In genomic region chr6:17898539-17898938, GRCm38 (mm10) we compare ENCODE assay signal across 28 mouse cellular contexts.
"Had no signal": no experiment of that assay in that cellular context is flagged by ENCODE, and none has a peak within 500 bp of the region (broad histone marks: within the 10 kb centered on the region; RNA-seq: fewer than 3 reads in every experiment).

No protein-coding gene starts in this region.

- H3K9ac ChIP-seq: embryonic facial prominence, embryonic 12.5 days; embryonic facial prominence, embryonic 13.5 days; embryonic facial prominence, embryonic 15.5 days; forebrain, embryonic 12.5 days; forebrain, embryonic 13.5 days; forebrain, embryonic 15.5 days; forebrain, postnatal 0 days had no signal

- H3K4me2 ChIP-seq: embryonic facial prominence, embryonic 12.5 days; embryonic facial prominence, embryonic 13.5 days; embryonic facial prominence, embryonic 15.5 days; forebrain, embryonic 12.5 days; forebrain, embryonic 13.5 days; forebrain, embryonic 15.5 days had no signal

- H3K27ac ChIP-seq: embryonic facial prominence, embryonic 10.5 days; embryonic facial prominence, embryonic 12.5 days; embryonic facial prominence, embryonic 13.5 days; embryonic facial prominence, embryonic 15.5 days; forebrain, embryonic 10.5 days; forebrain, embryonic 12.5 days; forebrain, embryonic 13.5 days; forebrain, embryonic 15.5 days; gastrocnemius, adult 2 months had no signal

- H3K4me1 ChIP-seq: embryonic facial prominence, embryonic 10.5 days; embryonic facial prominence, embryonic 12.5 days; embryonic facial prominence, embryonic 15.5 days; forebrain, embryonic 10.5 days; forebrain, embryonic 12.5 days; forebrain, embryonic 13.5 days; forebrain, embryonic 15.5 days had no signal

- H3K27me3 ChIP-seq: embryonic facial prominence, embryonic 12.5 days; embryonic facial prominence, embryonic 13.5 days; embryonic facial prominence, embryonic 15.5 days; forebrain, embryonic 12.5 days; forebrain, embryonic 13.5 days; forebrain, embryonic 15.5 days had no signal

- H3K36me3 ChIP-seq: embryonic facial prominence, embryonic 10.5 days; embryonic facial prominence, embryonic 12.5 days; embryonic facial prominence, embryonic 13.5 days; embryonic facial prominence, embryonic 15.5 days had no signal

- H3K4me3 ChIP-seq: embryonic facial prominence, embryonic 10.5 days; embryonic facial prominence, embryonic 12.5 days; embryonic facial prominence, embryonic 13.5 days; embryonic facial prominence, embryonic 15.5 days; erythroblast, embryonic 14.5 days; forebrain, embryonic 10.5 days; forebrain, embryonic 12.5 days; forebrain, embryonic 13.5 days; forebrain, embryonic 15.5 days; gastrocnemius, adult 2 months had no signal

- ATAC-seq: forebrain, embryonic 13.5 days; forebrain, embryonic 14.5 days; forebrain, embryonic 15.5 days; forebrain, embryonic 16.5 days; forebrain, postnatal 0 days had no signal

- H3K9me3 ChIP-seq: embryonic facial prominence, embryonic 10.5 days; embryonic facial prominence, embryonic 12.5 days; embryonic facial prominence, embryonic 13.5 days; embryonic facial prominence, embryonic 15.5 days; forebrain, embryonic 10.5 days; forebrain, embryonic 12.5 days; forebrain, embryonic 13.5 days; forebrain, embryonic 15.5 days had no signal

- DNase-seq: cerebellum, adult 18-20 months; cerebellum, adult 2 months; cerebellum, adult 8-10 months; cerebellum, adult 9-10 months; cerebellum, adult 9-11 months; cerebellum, postnatal 10 days; cerebellum, postnatal 14 days; cerebellum, postnatal 25 days; cerebellum, postnatal 36 days; embryo, embryonic 11 days; forebrain, postnatal 0 days; gastrocnemius, adult 2 months; gastrocnemius, postnatal 10 days; gastrocnemius, postnatal 14 days; gastrocnemius, postnatal 25 days; gastrocnemius, postnatal 36 days; heart, adult 11 months had no signal
